Mouse (Mus musculus) urinary bladder, adult 18-20 months (tissue): ENCODE results near the gene Pah.

Source experiments
- DNase-seq, 2 experiments: peaks; one replicate each; pipeline ENCODE4 v3.0.0; 2022; ENCODE audit warnings: low spot score in 2 of 2, mixed read lengths in 2 of 2

Pah gene

DNA sequence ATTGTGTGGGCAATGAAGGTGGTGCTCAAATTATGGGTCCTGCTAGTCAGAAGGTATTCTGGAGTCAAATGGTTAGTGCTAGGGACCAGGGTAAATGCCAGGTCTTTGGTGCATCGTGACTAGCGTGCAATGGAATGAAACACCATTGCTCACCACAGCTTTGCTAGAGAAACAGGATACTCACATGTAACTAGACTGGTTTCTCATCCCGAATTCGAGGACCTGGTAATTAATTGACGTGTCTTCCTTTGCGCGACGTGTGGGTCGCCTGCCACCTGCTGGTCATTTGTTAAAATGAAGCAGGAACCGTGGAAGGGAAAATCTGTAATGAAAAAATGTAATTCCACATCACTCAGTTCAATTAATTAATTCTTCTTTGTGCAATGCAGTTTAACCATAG is 17.6 kb upstream of the Pah start:
- peak in 1 of 2 experiments; percentile 37 for DNase-seq

DNA sequence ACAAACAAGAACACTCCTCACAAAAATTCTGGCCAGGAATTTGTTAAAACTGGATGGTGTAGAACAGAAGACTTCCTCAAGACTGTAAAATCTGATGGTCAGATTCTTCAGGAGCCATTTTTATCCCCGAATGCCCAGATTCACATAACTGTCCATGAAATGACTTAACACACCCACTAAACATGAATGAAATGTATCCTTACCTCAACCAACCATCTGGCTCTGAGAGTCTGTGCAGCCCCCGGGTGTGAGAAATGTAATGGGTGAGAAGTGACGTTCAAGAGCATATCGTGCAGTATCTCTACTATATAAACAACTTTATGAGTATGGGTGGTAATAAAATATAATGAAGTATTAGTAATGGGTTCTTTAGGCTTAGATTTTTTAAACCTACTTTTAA is 13.0 kb upstream of the Pah start:
- no peak for DNase-seq

- DNase-seq = no peak
These were observed 8.5 kb upstream of the Pah start for GRCm38 (mm10) chr10:87513052-87513451.

- no peak for DNase-seq
These were observed 3.0 kb upstream of the Pah start for GRCm38 (mm10) chr10:87518585-87518984.

DNA sequence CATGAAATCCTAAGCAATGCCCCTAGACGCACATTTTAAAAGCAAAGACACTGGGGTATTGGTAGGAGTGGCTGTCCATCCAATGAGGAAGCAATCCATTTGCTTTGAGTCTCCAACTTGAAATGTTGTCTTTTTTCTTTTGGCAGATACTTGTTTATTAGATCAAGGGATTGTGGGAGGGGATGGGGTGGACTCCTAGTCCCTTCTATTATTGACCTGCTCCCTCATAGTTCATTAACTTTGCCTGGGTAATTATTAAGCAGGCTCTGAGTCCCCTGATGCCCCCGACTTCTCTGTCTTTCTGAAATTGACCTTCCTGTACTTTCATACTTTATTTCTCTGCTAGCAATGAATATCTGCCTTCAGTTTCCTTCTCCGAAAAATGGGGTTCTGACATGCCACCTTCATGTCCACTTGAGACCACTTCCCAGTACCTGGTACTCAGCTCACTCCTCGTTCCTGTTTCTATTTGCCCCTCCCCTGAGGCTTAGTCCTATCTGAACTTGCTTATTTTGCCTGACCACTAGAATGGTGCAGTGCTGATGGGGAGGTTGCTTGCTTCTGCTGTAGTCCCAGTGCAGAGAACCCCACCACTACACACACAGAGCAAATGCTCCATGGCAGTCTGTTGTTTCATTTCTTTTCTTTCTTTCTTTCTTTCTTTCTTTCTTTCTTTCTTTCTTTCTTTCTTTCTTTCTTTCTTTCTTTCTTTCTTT is 1.0 kb upstream of the Pah start:
- DNase-seq = no peak

GRCm38 (mm10) chr10:87534172-87534571 is 12.6 kb downstream of the Pah start:
- no peak for DNase-seq

- DNase-seq = no peak
These were observed 24.2 kb downstream of the Pah start for GRCm38 (mm10) chr10:87545759-87546158.

- DNase-seq = no peak
These were observed 25.0 kb downstream of the Pah start for GRCm38 (mm10) chr10:87546299-87547234.

DNA sequence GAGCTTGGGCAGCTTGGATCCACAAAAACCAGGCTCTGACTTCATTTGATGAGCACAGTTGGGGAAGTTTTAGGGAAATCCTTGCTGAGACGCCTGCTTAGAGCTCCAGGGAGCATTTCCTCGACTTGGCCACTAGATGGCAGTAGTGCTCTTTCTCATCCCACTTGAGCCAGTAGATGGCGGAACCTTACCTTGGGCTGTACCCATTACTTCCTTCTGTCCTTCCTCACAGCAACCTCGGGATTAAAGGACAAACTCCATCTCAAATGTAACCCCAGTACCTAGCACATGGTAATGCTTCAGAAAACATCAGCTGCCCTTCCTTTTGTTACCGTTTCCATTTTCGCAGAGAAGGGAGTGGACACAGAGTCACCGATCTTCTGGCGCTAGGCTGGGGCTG is 31.1 kb downstream of the Pah start:
- peak; percentile 5 to 8 for DNase-seq

DNA sequence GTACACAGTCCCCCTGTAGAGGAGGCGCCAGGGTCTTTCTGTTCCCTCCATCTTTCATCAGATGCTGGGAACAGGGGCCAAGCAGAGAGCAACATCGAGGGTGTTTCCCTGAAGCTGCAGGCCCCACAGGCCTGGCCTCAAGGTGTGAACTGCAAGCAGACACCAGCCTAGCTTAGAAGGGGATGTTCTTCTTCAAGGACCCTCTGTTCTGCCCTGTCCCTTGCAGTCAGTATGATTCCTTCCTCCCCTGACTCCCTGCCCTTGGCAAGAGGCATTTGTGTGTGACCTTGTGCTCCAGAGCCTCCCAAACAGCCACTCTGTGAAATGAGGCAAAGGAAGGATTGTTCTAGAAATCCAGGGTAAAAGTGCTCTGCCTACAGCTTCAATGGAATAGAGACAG is 34.8 kb downstream of the Pah start:
- no peak for DNase-seq

DNA sequence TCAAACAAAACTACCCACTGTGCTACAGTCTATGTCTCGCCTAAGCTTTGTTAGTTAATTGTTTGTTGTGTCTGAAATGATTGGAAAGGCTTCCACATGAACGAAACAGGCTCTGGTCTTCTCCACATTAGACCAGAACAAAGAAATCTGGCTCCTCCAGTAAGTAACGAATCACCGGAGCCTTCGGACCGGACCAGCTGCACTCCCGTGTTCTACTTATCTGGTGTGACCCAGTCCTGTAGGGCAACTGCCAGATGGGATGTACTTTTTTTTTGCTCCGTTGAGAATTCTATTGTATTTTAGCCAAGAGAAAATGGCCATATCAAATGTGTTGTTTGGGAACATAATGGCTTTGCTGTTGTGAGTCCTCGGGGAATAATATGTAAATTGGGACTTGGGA is 42.2 kb downstream of the Pah start:
- DNase-seq = no peak

DNA sequence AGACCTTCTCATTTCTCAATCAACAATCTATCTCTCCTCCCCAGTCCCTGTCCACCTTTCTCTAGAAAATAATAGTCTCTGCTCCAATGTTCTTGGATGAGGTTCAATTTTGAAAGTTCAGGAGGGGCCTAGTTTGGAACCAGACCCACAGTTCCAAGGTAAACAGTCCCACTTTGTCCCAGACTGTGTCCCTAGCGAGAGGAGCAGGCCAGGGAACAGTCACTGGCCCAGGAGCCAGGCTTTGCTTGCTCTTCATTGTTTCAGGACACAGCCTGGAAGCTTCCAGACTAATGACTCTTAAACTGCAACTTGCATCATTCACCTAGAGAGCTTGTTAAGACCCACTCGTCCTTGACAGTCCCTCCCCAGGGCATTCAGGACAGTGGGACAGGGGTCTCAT is 44.1 kb downstream of the Pah start:
- DNase-seq = no peak

DNA sequence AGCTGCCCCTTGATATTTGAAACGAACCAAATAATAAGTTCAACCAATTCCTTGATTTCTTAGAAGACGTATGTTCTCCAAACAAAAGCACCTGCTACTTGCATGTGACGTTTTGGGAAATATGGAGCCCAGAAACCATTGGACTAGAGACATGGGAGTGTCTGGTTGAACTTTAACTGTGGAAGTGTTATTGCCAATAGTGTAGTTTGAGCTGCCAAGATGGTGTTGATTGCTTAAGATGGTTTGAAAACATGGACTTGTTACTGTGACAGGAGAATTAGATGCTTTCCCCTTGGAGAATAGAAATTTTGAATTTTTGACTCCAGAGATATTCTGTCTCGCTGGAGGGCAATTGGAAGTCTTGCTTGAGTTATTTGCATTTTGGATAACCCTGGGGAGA is 50.9 kb downstream of the Pah start:
- no peak for DNase-seq

DNA sequence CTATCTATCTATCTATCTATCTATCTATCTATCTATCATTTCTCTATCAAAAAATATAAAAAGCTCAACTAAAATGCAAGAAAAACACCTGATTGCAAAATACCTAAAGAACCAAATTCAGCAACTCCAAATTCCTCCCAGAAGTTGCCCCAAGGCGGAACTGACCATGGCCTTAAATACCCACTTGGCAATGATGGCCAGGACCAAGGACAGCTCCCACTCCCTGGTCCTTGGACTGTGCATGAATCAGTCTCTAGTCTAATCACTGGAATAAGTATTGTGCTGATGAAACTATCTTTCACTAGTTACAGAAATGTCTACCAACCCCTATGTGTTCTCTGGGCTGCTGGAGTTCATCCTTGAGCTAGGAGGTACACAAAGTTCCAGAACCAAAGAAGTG is 65.1 kb downstream of the Pah start:
- no peak for DNase-seq

- DNase-seq = no peak
These were observed 72.3 kb downstream of the Pah start for GRCm38 (mm10) chr10:87593916-87594315.

DNA sequence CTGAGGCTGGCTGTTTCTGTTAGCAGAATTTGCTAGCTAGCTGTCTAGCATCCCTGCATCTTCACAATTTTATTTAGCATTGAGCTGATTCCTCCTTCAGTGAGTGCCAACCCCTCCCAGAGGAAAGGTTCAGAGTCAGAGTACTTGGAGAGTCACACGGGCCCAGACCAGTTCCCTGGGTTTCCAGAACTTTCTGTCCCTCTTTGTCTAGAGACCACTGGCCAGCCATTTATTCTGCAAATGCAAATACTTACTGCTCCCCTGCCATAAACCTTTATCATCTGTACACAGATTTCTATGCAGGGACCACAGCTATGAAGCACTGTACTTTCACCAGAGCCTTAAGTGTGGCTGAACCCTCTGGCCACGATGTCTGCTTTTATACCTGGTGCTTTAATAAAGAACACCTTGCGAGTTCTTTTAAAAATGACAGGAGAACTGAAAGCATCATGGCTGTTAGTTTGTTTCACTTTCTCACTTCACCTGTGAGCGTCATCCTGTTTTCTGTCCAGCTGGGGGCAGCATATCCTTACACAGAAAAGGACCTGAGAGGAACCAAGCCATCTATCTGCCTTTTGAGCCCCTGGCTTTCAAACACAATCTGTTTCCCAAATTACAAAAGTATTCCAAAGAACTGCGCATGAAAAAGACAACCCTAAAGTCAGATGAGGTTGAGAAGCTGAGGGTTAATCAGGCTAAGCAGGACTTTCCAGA is 74.9 kb downstream of the Pah start:
- DNase-seq = peak in 1 of 2 experiments; percentile 7

- DNase-seq = no peak
These were observed 75.6 kb downstream of the Pah start for GRCm38 (mm10) chr10:87597075-87597677.

- no peak for DNase-seq
These were observed 80.6 kb downstream of the Pah start for GRCm38 (mm10) chr10:87602151-87602550.

GRCm38 (mm10) chr10:87625196-87625595 is 103.6 kb downstream of the Pah start:
- DNase-seq = no peak
